In genomic region chr17:79622050-79622449, GRCm38 (mm10) we compare ENCODE assay signal across 31 mouse cellular contexts.
"Had no signal": no experiment of that assay in that cellular context is flagged by ENCODE, and none has a peak within 500 bp of the region (broad histone marks: within the 10 kb centered on the region; RNA-seq: fewer than 3 reads in every experiment).

No protein-coding gene starts in this region.

- ATAC-seq: liver, embryonic 12.5 days; liver, postnatal 0 days; lung, postnatal 0 days; midbrain, embryonic 13.5 days; midbrain, embryonic 15.5 days; midbrain, embryonic 16.5 days had no signal

- H3K27ac ChIP-seq: left cerebral cortex, adult 2 months; limb, embryonic 10.5 days; limb, embryonic 12.5 days; limb, embryonic 13.5 days; limb, embryonic 15.5 days; liver, embryonic 12.5 days; liver, embryonic 13.5 days; liver, embryonic 14.5 days; liver, embryonic 15.5 days; lung, embryonic 15.5 days; macrophage; midbrain, embryonic 10.5 days; midbrain, embryonic 12.5 days; midbrain, embryonic 13.5 days; midbrain, embryonic 15.5 days had no signal

- H3K36me3 ChIP-seq: limb, embryonic 10.5 days; limb, embryonic 12.5 days; limb, embryonic 15.5 days; liver, embryonic 12.5 days; liver, embryonic 13.5 days; liver, embryonic 15.5 days; lung, embryonic 15.5 days; midbrain, embryonic 10.5 days; midbrain, embryonic 12.5 days; midbrain, embryonic 13.5 days; midbrain, embryonic 15.5 days had no signal

- DNase-seq: left cerebral cortex, postnatal 4 days; liver, embryonic 13.5 days; liver, postnatal 0 days; lung, adult 18-20 months; lung, adult 2 months; lung, embryonic 14.5 days; lung, postnatal 10 days; lung, postnatal 14 days; lung, postnatal 36 days; lung, postnatal 4 days; midbrain, embryonic 14.5 days had no signal

- H3K27me3 ChIP-seq: limb, embryonic 12.5 days; limb, embryonic 13.5 days; limb, embryonic 15.5 days; liver, embryonic 12.5 days; liver, embryonic 13.5 days; liver, embryonic 15.5 days; lung, embryonic 15.5 days; midbrain, embryonic 12.5 days; midbrain, embryonic 13.5 days; midbrain, embryonic 15.5 days had no signal

- H3K4me3 ChIP-seq: left cerebral cortex, adult 2 months; limb, embryonic 10.5 days; limb, embryonic 12.5 days; limb, embryonic 13.5 days; limb, embryonic 15.5 days; liver, embryonic 12.5 days; liver, embryonic 13.5 days; liver, embryonic 15.5 days; lung, embryonic 15.5 days; megakaryocyte, embryonic 14.5 days; midbrain, embryonic 10.5 days; midbrain, embryonic 12.5 days; midbrain, embryonic 13.5 days; midbrain, embryonic 15.5 days; myocyte had no signal

- H3K4me1 ChIP-seq: limb, embryonic 10.5 days; limb, embryonic 12.5 days; limb, embryonic 13.5 days; limb, embryonic 15.5 days; liver, embryonic 12.5 days; liver, embryonic 13.5 days; liver, embryonic 15.5 days; lung, embryonic 15.5 days; megakaryocyte, embryonic 14.5 days; midbrain, embryonic 10.5 days; midbrain, embryonic 12.5 days; midbrain, embryonic 13.5 days; midbrain, embryonic 15.5 days had no signal

- H3K9me3 ChIP-seq: limb, embryonic 10.5 days; limb, embryonic 12.5 days; limb, embryonic 13.5 days; limb, embryonic 15.5 days; liver, embryonic 12.5 days; liver, embryonic 13.5 days; liver, embryonic 15.5 days; lung, embryonic 15.5 days; megakaryocyte, embryonic 14.5 days; midbrain, embryonic 10.5 days; midbrain, embryonic 12.5 days; midbrain, embryonic 13.5 days; midbrain, embryonic 15.5 days had no signal

- H3K4me2 ChIP-seq: limb, embryonic 12.5 days; limb, embryonic 13.5 days; limb, embryonic 15.5 days; liver, embryonic 11.5 days; liver, embryonic 12.5 days; liver, embryonic 13.5 days; liver, embryonic 15.5 days; lung, embryonic 14.5 days; lung, embryonic 15.5 days; midbrain, embryonic 11.5 days; midbrain, embryonic 12.5 days; midbrain, embryonic 13.5 days; midbrain, embryonic 15.5 days had no signal

- H3K9ac ChIP-seq: limb, embryonic 12.5 days; limb, embryonic 13.5 days; limb, embryonic 15.5 days; liver, embryonic 12.5 days; liver, embryonic 13.5 days; liver, embryonic 14.5 days; liver, embryonic 15.5 days; liver, postnatal 0 days; lung, embryonic 14.5 days; lung, embryonic 15.5 days; midbrain, embryonic 12.5 days; midbrain, embryonic 13.5 days; midbrain, embryonic 15.5 days had no signal
